20 mouse cellular contexts compared by ENCODE assay signal in genomic region chr5:133080751-133081150, GRCm38 (mm10).
DNase-seq lines count a peak whose midpoint lies in the region; TF ChIP-seq lines count a peak whose summit lies in the region.
"Had no signal": no experiment of that assay in that cellular context is flagged by ENCODE, and none has a peak within 500 bp of the region (broad histone marks: within the 10 kb centered on the region; RNA-seq: fewer than 3 reads in every experiment).

No protein-coding gene starts in this region.

- intact Hi-C loops in left cerebral cortex, postnatal 14 days (cut with DNase I) = no loop called here
- intact Hi-C loops in left cerebral cortex, postnatal 4 days (cut with DNase I) = no loop called here

- TF ChIP-seq CTCF in brain, embryonic 14.5 days (IDR thresholded peaks at IDR 0.05; ENCODE audit: borderline replicate concordance, extremely low read depth, insufficient read depth, insufficient read length) = no peak
- no peak for TF ChIP-seq CTCF in olfactory bulb, adult 2 months (IDR thresholded peaks at IDR 0.05; ENCODE audit: insufficient read depth, low read depth, low read length)

- H3K27ac ChIP-seq in olfactory bulb, adult 2 months (ENCODE audit: insufficient read depth, low read depth, low read length) = peak overlapping the region; percentile 94
- H3K27ac ChIP-seq: embryonic facial prominence, embryonic 15.5 days; forebrain, embryonic 10.5 days; heart, adult 2 months; heart, embryonic 15.5 days; hindbrain, embryonic 13.5 days had no signal

- no peak for TF ChIP-seq POLR2A in brain, embryonic 14.5 days (IDR thresholded peaks at IDR 0.05; ENCODE audit: borderline replicate concordance, extremely low read depth, insufficient read depth, insufficient read length, poor library complexity, severe bottlenecking)
- TF ChIP-seq POLR2A in olfactory bulb, adult 2 months (IDR thresholded peaks at IDR 0.05; ENCODE audit: insufficient read depth, low read depth, low read length) = no peak

- WGBS in olfactory bulb, adult 2 months = 26% methylated on average over 2 of the region's 2 CpGs

- peak; percentile 11 to 17 for DNase-seq in frontal cortex, postnatal 10 days (ENCODE audit: low spot score in 2 of 2)
- no peak for DNase-seq in frontal cortex, postnatal 25 days (ENCODE audit: low spot score in 2 of 2)
- peak; percentile 6 to 43 for DNase-seq in left cerebral cortex, postnatal 14 days (ENCODE audit: low spot score in 2 of 2)
- DNase-seq in left cerebral cortex, postnatal 4 days = no peak
- DNase-seq in brain, embryonic 14.5 days (ENCODE audit: low read depth) = peak; percentile 60
- no peak for DNase-seq in embryo, embryonic 10.5 days (ENCODE audit: low spot score)
- DNase-seq: adrenal gland, adult 2 months; adrenal gland, postnatal 25 days; cerebellum, adult 11-12 months; cerebellum, adult 9-10 months; cerebellum, postnatal 25 days; gastrocnemius, postnatal 10 days; heart, adult 2 months; heart, postnatal 14 days had no signal

- H3K4me1 ChIP-seq in olfactory bulb, adult 2 months (ENCODE audit: control insufficient read depth, insufficient read depth, low read length) = peaks cover 3% of the 10 kb centered on the region
- H3K4me1 ChIP-seq: embryonic facial prominence, embryonic 15.5 days; heart, embryonic 15.5 days had no signal

- no peak overlapping the region for H3K4me3 ChIP-seq in olfactory bulb, adult 2 months (ENCODE audit: insufficient read depth, low read depth, low read length)
- H3K4me3 ChIP-seq: embryonic facial prominence, embryonic 15.5 days; erythroblast, embryonic 14.5 days; forebrain, embryonic 10.5 days; heart, adult 2 months; heart, embryonic 15.5 days; hindbrain, embryonic 13.5 days had no signal

Comparison
In these comparisons a context has a peak if more than half of its experiments do, and no peak if none do; other contexts are left out.
1. DNase-seq: peak in frontal cortex, postnatal 10 days (2 of 2), left cerebral cortex, postnatal 14 days (2 of 2) and brain, embryonic 14.5 days (single experiment); none in frontal cortex, postnatal 25 days (0 of 2), left cerebral cortex, postnatal 4 days (single experiment) and embryo, embryonic 10.5 days (single experiment).